Mouse (Mus musculus) liver, embryonic 11.5 days (tissue): ENCODE data around the gene Psmf1. TPM values are rescaled to one million over a fixed set of nuclear protein-coding genes. Genes with fewer than 3 reads are reported as not detected.
A peak's percentile ranks its signal among the peaks of the same experiment; 100 is the strongest.

ENCODE experiments used
- ATAC-seq: fragments of 200-750 bp; cut with Nextera tagmentation; replicated peaks from 2 replicates; pipeline ENCODE4 v1.8.0; 2017; ENCODE audit warnings: moderate number of reproducible peaks, mild to moderate bottlenecking, moderate TSS enrichment, moderate library complexity; ENCODE audit not compliant: low FRiP score
- DNase-seq: peaks from one replicate; pipeline ENCODE4 v3.0.0-alpha.2; 2017; ENCODE audit warnings: low spot score
- H3K27ac ChIP-seq: fragments of 300-500 bp; sonication (generic); 2 replicates; pipeline ENCODE4 v1.5.1; 2014; ENCODE audit warnings: mild to moderate bottlenecking, low read depth, low read length, control low read depth
- H3K27me3 ChIP-seq: fragments of 300-500 bp; sonication (generic); replicated peaks from 2 replicates; pipeline ENCODE4 v1.6.1; 2014; ENCODE audit warnings: low read length, mixed read lengths; ENCODE audit not compliant: control insufficient read depth, insufficient read depth
- H3K36me3 ChIP-seq: fragments of 300-500 bp; sonication (generic); 2 replicates; pipeline ENCODE4 v1.6.1; 2014; ENCODE audit warnings: mild to moderate bottlenecking, low read length, moderate library complexity, mixed read lengths; ENCODE audit not compliant: control insufficient read depth, insufficient read depth
- H3K4me1 ChIP-seq: fragments of 300-500 bp; sonication (generic); replicated peaks from 2 replicates; pipeline ENCODE4 v1.6.1; 2014; ENCODE audit warnings: low read length, mixed read lengths; ENCODE audit not compliant: control insufficient read depth, insufficient read depth
- H3K4me2 ChIP-seq: fragments of 300-500 bp; sonication (generic); 2 replicates; pipeline ENCODE4 v1.6.1; 2014; ENCODE audit warnings: mild to moderate bottlenecking, control low read depth, moderate library complexity
- H3K4me3 ChIP-seq: fragments of 300-500 bp; sonication (generic); 2 replicates; pipeline ENCODE4 v1.5.1; 2014; ENCODE audit warnings: low read depth, low read length, control low read depth
- H3K9ac ChIP-seq: fragments of 300-500 bp; sonication (generic); 2 replicates; pipeline ENCODE4 v1.6.1; 2014; ENCODE audit warnings: low read depth, low read length, control low read depth
- H3K9me3 ChIP-seq: fragments of 300-500 bp; sonication (generic); 2 replicates; pipeline ENCODE4 v1.6.1; 2016; ENCODE audit warnings: low read length, inconsistent platforms, mixed read lengths; ENCODE audit not compliant: control insufficient read depth
- WGBS: fragments of 180-500 bp; shearing (Covaris S2); extraction: QIAGEN DNeasy Blood & Tissue Kit; methylation state at CpG from one replicate; pipeline ENCODE4 v1.1.7; 2014; 5-methylcytosine and 5-hydroxymethylcytosine counted together
- polyA plus RNA-seq: library from polyadenylated mRNA; unstranded; fragments of >200 nt; fragmentation: Nextera tagmentation; extraction: Ambion mirVana; gene quantifications from 2 replicates; pipeline ENCODE4 v1.2.1, GENCODE M21; 2014

The Psmf1 gene
- polyA plus RNA-seq, 1 experiment from 2014 or later, result 61.4 TPM

DNA sequence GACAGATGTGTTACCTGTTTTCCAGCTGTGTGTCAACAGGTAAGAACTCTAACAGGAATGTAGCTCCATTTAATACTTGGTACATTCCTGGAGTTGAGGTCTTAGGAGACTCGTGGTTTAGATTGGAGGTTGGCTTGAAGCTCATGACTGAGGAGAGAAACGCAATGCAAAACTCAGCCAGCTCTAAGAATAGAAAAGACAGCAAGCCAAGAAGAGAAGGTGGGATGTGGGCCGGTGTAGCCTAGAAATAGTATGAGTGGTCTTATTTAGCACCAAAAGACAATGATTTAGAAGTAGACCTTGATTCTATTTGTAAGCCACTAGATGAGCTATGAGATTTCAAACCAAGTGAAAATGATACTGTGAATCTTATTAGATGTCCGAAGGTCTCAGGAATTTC, 28.5 kb downstream of the Psmf1 start:
- no peaks in the 10 kb centered on the region for H3K9me3 ChIP-seq
- H3K4me2 ChIP-seq, result no peak overlapping the region
- no peak overlapping the region for H3K27ac ChIP-seq
- no peaks in the 10 kb centered on the region for H3K4me1 ChIP-seq
- H3K4me3 ChIP-seq, result no peak overlapping the region
- 96% methylated on average over 4 of the region's 4 CpGs for WGBS
- DNase-seq (no peak), ATAC-seq (no peak)
- peaks cover 25% of the 10 kb centered on the region for H3K36me3 ChIP-seq
- no peaks in the 10 kb centered on the region for H3K27me3 ChIP-seq
- H3K9ac ChIP-seq, result no peak overlapping the region

DNA sequence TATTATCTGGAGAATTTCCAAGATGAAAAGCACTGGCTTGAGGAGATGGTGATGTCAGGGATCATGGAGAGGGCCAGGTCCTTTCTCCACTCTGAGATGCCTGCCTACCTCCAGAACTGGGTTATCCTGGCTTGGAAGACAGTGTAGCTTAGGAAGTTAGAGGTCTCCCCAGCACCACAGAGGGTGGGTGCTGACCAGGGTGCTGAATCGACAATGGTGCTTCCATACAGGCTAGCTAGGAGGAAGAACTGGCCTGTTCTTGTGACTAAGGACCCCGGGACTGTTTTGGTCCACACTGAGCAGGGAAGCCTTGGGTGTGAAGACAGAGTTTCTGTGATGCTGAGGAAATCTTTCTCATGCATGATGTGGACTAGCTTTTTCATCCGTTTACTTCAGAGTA, 31.3 kb downstream of the Psmf1 start:
- WGBS, result 33% methylated on average over 3 of the region's 3 CpGs

DNA sequence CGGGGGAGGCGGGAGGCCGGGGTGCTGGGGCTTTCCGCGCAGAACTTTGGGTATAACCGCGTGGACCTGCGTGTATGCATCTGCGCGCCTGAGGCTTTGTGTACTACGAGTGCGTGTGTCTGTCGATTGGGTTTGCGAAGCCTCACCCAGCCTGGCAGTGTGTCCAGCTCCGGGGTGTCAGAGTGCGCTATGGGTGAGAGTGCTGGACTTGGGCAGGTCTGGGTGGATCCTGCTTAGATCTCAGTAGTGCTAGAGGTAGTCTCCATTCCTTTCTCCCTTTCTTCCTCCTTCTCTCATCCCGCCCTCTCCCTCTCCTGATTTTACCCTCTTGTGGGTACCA, 41.2 kb downstream of the Psmf1 start:
- DNase-seq (peak; percentile 40), ATAC-seq (peak; percentile 24)
- H3K36me3 ChIP-seq, result no peaks in the 10 kb centered on the region
- H3K4me1 ChIP-seq, result no peaks in the 10 kb centered on the region; the same call in 1 of the 2 replicates
- 2% methylated on average over 17 of the region's 17 CpGs for WGBS
- H3K4me3 ChIP-seq, result peak overlapping the region; percentile 61
- peak overlapping the region; percentile 34; the same call in 1 of the 2 replicates for H3K9ac ChIP-seq
- no peak overlapping the region for H3K27ac ChIP-seq
- H3K4me2 ChIP-seq, result peak overlapping the region; percentile 81
- H3K27me3 ChIP-seq, result peaks cover 53% of the 10 kb centered on the region
- H3K9me3 ChIP-seq, result no peaks in the 10 kb centered on the region

More for the DNA sequence above, 31.3 kb downstream of the Psmf1 start:
- no peaks in the 10 kb centered on the region for H3K4me1 ChIP-seq
- DNase-seq, result peak; percentile 45
- H3K36me3 ChIP-seq, result peaks cover 12% of the 10 kb centered on the region
- H3K9me3 ChIP-seq, result no peaks in the 10 kb centered on the region
- ATAC-seq, result no peak
- H3K27me3 ChIP-seq, result no peaks in the 10 kb centered on the region
- H3K4me2 ChIP-seq, result no peak overlapping the region
- no peak overlapping the region for H3K9ac ChIP-seq
- no peak overlapping the region for H3K4me3 ChIP-seq
- H3K27ac ChIP-seq, result no peak overlapping the region

DNA sequence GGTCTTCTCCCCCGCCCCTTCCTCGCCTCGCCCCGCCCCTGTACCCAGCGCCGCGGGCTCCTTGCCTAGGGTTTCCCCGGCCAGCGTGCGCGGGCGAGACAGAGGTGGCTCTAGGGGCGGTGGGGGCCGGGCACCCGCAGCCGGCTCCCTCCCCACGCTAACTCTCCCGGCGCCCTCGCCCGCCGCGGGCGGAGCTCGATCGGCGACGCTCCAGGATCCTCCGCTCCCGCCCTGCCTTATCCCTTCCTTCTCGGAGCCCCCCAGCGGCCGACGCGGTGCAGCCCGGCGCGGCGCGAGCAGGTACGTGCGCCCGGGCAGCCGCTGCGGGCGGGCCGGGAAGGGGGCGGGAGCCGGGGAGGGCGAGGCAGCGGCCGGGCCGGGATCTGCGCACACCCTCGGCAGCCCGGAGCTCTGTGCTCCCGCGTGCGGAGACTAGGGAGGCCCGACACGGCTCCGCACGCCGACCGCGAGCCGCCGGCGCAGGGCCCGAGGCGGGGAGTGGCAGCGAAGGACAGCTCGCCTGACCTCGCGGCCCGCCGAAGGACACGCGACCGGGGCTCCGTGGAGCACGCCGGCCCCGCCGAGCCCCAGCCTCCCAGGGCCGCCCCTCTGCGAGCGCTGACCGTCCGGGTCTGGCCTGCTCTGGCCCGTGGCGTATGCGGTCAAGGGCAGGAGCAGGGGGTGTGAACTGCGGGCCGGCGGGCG, 41.7 kb downstream of the Psmf1 start:
- peak overlapping the region; percentile 61 for H3K4me3 ChIP-seq
- no peaks in the 10 kb centered on the region for H3K9me3 ChIP-seq
- H3K9ac ChIP-seq, result peak overlapping the region; percentile 34; the same call in 1 of the 2 replicates
- peaks cover 53% of the 10 kb centered on the region for H3K27me3 ChIP-seq
- WGBS, result under 1% methylated on average over 86 of the region's 97 CpGs
- no peaks in the 10 kb centered on the region; the same call in 1 of the 2 replicates for H3K4me1 ChIP-seq
- no peaks in the 10 kb centered on the region for H3K36me3 ChIP-seq
- ATAC-seq (peak; percentile 65), DNase-seq (peak; percentile 48)
- H3K27ac ChIP-seq, result no peak overlapping the region
- peak overlapping the region; percentile 81 for H3K4me2 ChIP-seq

DNA sequence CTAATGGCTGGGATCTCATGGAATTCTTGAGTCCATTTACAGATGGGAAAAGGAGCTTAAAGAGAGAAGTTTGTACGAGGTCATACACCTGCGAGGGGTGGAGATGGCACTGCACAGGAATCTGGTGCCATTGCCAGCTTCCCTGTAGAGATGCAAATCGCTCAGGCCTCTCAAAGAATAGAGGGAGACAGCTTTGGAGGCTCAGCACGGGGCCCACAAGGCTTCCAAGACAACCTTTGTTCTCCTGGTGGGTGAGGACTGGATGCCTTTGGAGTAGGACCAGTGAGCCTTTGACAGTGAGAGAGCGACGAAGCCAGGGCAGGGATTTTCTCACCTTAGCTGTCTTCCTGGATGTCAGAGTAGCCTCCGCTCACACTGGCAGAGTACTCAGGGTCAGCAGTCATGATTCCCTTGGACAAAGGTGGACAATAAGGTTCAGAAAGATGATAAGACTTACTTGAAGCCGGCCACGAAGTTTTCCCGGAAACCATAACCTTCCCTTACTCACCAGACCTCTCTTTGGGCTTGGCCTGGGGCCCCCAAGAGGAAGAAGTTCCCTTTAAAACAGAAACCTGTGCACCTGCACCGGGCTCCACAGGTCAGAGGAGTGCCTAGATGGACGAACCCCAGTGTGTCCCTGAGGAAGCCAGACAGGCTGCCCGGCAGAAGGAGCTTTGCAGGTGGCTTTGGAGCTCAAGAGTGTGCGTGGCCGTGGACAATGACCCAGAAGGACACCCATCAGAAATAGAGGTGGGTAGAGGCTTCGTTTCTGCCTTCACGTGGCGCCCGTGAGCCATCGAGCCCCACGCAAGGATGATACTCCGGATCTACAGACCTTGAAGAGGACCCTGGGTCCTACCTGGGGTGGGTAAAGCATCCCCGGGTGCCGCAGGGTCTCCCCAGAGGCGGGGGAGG, 42.5 kb downstream of the Psmf1 start, which contains the start of gene Tmem74b:
Gene Tmem74b (plus strand): TSS at position 778 of the 915 bp plus-strand sequence.
- peaks cover 53% of the 10 kb centered on the region for H3K27me3 ChIP-seq
- peak within 1 kb of the TSS; percentile 61 for H3K4me3 ChIP-seq
- H3K4me2 ChIP-seq, result peak within 1 kb of the TSS; percentile 81
- no peaks in the 10 kb centered on the region for H3K9me3 ChIP-seq
- DNase-seq (no peak), ATAC-seq (no peak)
- H3K36me3 ChIP-seq, result no peaks in the 10 kb centered on the region
- no peaks in the 10 kb centered on the region; the same call in 1 of the 2 replicates for H3K4me1 ChIP-seq
- H3K9ac ChIP-seq, result peak within 1 kb of the TSS; percentile 34; the same call in 1 of the 2 replicates
- H3K27ac ChIP-seq, result no peak within 1 kb of the TSS
- 7% methylated on average over 25 of the region's 25 CpGs for WGBS

DNA sequence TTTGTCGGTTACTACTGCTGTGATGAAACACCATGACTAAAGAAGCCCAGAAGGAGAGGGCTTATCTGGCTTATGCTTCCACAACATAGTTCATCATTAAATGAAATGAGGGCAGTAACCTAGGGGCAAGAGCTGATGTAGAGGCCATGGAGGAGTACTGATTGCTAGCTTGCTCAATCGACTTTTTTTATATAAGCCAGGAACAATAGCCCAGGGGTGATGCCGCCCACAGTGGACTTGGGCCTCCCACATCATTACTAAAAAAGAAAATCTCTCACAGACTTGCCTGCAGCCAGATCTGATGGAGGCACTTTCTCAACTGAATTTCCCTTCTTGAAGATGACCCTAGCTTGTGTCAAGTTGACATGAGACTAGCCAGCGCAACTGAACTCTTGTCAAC, 61.0 kb downstream of the Psmf1 start:
- H3K4me1 ChIP-seq, result no peaks in the 10 kb centered on the region
- no peak overlapping the region for H3K27ac ChIP-seq
- H3K27me3 ChIP-seq, result no peaks in the 10 kb centered on the region
- H3K9me3 ChIP-seq, result no peaks in the 10 kb centered on the region
- ATAC-seq (no peak), DNase-seq (no peak)
- H3K36me3 ChIP-seq, result no peaks in the 10 kb centered on the region
- no peak overlapping the region for H3K4me3 ChIP-seq
- no peak overlapping the region for H3K4me2 ChIP-seq
- no peak overlapping the region for H3K9ac ChIP-seq
- WGBS, result 77% methylated on average over 4 of the region's 4 CpGs

DNA sequence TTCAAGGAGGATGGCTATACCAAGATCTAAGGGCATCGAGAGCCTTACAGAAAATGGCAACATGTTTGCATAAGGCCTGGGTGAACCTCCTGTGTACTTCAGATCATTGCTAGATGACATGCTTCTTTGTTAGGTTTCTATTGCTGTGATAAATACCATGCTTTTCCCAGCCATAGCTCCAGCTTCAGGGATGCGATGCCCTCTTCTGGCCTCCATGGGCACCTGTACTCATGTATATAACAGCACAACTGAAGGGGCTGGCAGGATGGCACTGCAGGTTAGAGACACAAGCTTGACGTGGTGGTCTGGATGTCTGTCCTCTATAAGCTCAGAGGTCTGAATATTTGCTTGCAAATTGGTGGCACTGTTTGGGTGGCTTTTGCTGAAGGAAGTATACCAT, 61.6 kb downstream of the Psmf1 start:
- H3K4me2 ChIP-seq, result no peak overlapping the region
- H3K27me3 ChIP-seq, result no peaks in the 10 kb centered on the region
- no peaks in the 10 kb centered on the region for H3K4me1 ChIP-seq
- H3K27ac ChIP-seq, result no peak overlapping the region
- no peak overlapping the region for H3K9ac ChIP-seq
- H3K36me3 ChIP-seq, result no peaks in the 10 kb centered on the region
- WGBS, result 67% methylated on average over 3 of the region's 3 CpGs
- no peaks in the 10 kb centered on the region for H3K9me3 ChIP-seq
- no peak overlapping the region for H3K4me3 ChIP-seq
- no peak for DNase-seq
- no peak for ATAC-seq

DNA sequence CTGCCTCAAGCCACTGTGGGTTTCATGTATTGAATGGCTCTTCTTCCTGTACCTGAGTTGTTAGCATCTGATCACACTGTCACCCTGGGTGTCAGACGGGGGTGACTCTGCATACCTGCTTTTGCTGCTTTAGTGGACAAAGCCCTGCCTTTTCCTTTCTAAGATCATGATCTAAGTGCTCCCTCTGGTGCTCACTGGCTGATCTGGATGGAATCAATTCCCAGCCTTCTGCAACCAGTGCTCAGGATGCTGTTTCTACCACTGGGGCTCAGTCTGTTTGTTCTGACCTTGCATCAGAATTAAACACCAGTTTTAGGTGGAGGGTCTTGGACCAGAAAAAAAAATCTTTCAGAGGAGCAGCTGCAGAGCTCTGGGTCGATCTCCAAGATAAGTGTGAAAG, 67.8 kb downstream of the Psmf1 start:
- WGBS, result 52% methylated on average over 2 of the region's 2 CpGs
- Histone ChIP-seq H3K4me1 (no peaks in the 10 kb centered on the region), H3K27ac (no peak overlapping the region), H3K9ac (no peak overlapping the region), H3K4me3 (no peak overlapping the region), H3K36me3 (no peaks in the 10 kb centered on the region), H3K9me3 (no peaks in the 10 kb centered on the region), H3K27me3 (no peaks in the 10 kb centered on the region), H3K4me2 (no peak overlapping the region)
- DNase-seq (no peak), ATAC-seq (no peak)
